Mouse (Mus musculus) left cerebral cortex, adult 2 months (tissue): ENCODE measurements at regions not wholly inside any gene's neighbourhood (a gene's known extent, or its start where the extent isn't known, plus 50 kb on each side); places are given as distances from the start of the nearest gene placed in this dataset.

ENCODE experiments used
- DNase-seq, 2 experiments: peaks; one replicate each; pipeline ENCODE4 v3.0.0; 2021 to 2022; ENCODE audit warnings: low spot score in 2 of 2, mixed read lengths in 1 of 2; ENCODE audit errors: extremely low spot score in 1 of 2
- H3K27ac ChIP-seq: fragments of 200-600 bp; 2 replicates; pipeline ENCODE4 v1.8.1; 2022
- H3K4me3 ChIP-seq: fragments of 200-600 bp; 2 replicates; pipeline ENCODE4 v1.8.1; 2022
- CTCF ChIP-seq: fragments of 200-600 bp; IDR thresholded peaks from 2 replicates; pipeline ENCODE4 v1.8.1; 2022; ENCODE audit warnings: antibody characterized with exemption, mild to moderate bottlenecking, moderate library complexity
- intact Hi-C: fragments of 180-260 bp; cut with DNase I; formaldehyde crosslinking; loops from one replicate; pipeline ENCODE4 v1.15.1; 2025

DNA sequence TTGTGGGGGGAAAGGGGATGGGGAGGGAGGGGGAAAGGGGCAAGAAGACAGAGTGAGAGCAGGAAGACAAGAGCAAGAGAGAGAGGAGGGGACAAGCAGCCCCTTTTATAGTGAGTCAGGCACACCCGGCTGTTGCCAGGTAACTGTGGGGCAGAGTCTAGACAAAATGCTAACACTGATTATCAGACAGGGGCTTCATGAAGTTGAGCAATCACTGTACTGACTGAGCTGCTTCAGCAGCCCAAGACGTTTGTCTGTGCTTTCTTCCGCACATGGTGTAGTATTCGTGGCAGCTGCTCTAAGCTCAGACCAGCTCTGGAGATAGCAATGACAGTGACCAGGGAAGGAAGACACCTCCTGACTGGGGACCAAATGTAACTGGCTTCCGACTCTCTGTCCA, 385.2 kb downstream of the Matn1 start:
- no peak overlapping the region for H3K27ac ChIP-seq
- no peak for DNase-seq
- intact Hi-C loops: no loop called here
- H3K4me3 ChIP-seq: no peak overlapping the region
- TF ChIP-seq CTCF: no peak

DNA sequence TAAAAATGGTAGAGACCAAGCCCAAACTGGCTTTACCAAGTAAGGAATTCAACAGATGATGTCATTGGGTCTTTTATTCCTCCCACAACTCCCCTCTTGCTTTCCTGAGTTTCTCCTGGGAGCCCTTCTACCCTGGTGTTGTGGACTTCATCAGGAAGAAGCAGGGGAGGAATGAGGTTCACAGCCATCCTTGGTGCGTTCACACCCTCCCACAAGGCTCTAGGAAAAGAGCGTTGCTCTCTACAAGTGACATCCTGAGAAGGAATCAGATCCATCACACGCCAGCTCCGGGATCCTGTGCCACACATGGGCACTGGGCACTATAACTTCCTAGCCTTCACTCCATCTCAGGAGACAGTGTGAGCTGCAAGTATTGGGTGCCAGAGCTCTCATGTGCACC, 387.5 kb downstream of the Matn1 start:
- DNase-seq: no peak
- Histone ChIP-seq H3K4me3 (no peak overlapping the region), H3K27ac (no peak overlapping the region)
- TF ChIP-seq CTCF: no peak
- intact Hi-C loops: no loop called here

DNA sequence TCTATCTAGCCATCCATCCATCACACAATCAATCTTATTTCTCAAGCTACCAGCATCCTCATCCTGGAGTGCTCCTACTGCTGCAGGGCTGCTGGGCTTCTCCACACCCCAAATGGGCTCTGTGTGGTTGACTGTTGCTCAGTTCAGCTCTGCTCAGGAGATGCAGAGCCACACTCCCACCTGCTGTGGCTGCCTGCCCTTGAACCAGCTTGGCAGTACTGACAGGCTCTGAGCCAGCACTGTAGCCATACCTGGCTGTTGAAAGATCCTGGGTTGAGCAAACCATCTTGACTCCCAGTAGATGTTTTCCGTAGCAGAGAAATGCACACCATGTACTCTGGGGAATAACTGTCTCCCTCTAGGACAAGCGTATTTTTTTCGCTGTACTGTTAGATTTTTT, 392.6 kb downstream of the Matn1 start:
- no peak for DNase-seq
- intact Hi-C loops: no loop called here
- Histone ChIP-seq H3K27ac (no peak overlapping the region), H3K4me3 (no peak overlapping the region)
- no peak for TF ChIP-seq CTCF

DNA sequence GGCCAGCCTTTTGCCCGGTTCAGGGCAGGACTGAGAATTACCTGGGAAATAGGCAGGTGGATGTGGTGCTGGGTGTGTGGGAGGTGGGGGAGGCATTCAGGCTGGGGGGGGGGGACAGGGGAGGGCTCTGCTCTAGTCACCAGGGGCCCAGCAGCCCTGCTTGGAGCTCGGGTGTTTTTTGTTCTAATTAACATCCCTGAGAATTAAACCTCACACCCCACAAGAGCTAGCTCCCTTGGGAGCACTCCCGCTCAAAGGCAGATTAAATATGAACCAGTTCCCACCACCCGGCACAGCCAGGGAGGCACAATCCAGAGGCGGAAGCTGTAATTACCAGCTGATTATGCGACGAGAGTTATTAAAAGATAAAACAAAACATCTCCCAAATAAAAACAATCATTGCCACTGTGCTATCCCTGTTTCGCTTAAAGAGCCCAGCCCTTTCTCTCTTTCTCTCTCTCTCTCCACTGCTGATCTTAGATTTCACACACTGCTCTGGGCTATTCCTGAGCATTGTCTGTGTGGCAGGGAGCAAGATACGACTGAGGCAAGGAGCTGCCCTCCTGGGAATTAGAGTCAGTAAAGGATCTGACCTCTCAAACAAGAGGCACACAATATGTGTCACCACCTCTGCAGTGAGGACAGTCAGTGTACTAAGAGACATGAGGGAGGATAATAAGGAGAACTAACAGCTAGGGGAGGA, 397.0 kb downstream of the Matn1 start:
- TF ChIP-seq CTCF: no peak
- DNase-seq: no peak
- intact Hi-C loops: no loop called here
- no peak overlapping the region for H3K4me3 ChIP-seq
- no peak overlapping the region for H3K27ac ChIP-seq

DNA sequence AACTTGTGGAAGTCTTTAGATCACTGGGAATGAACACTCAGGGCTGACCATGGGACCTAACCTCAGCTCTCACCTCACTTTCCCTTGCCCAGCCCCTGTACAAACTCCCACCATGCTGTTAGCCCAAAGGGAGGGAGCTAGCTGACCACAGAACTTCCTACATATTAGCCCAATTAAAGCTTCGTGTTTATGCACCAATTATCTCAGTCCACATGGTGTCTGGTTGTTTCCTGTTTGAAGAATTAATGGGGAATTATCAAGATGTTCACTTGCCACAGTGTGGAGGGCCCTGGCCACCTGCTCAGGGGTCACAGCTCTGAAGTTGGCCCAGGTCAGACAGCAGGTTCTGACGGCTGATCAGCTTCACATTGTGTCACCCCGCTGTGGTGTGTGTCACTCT, 402.5 kb downstream of the Matn1 start:
- H3K4me3 ChIP-seq: no peak overlapping the region
- no peak overlapping the region for H3K27ac ChIP-seq
- intact Hi-C loops: no loop called here
- no peak for TF ChIP-seq CTCF
- DNase-seq: no peak

DNA sequence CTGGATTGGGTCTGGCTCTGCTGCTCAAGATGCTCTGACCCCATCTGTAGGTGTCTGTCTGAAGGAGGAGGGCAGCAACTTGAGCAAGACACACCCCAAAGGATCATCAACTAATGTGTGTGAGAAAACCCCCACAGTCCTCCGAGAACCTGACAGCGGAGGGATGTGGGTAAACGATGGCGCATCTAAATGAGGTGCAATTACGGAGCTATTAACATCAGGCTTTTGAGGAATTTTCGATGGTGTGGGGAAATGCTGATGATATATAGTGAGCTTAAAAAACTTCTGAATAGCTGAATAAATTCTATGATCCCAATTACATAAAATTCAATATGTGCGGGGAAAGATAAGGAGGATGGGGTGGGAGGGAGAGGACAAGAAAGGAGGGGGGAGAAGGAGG, 406.1 kb downstream of the Matn1 start:
- no peak for DNase-seq
- Histone ChIP-seq H3K4me3 (no peak overlapping the region), H3K27ac (no peak overlapping the region)
- no peak for TF ChIP-seq CTCF
- intact Hi-C loops: no loop called here

DNA sequence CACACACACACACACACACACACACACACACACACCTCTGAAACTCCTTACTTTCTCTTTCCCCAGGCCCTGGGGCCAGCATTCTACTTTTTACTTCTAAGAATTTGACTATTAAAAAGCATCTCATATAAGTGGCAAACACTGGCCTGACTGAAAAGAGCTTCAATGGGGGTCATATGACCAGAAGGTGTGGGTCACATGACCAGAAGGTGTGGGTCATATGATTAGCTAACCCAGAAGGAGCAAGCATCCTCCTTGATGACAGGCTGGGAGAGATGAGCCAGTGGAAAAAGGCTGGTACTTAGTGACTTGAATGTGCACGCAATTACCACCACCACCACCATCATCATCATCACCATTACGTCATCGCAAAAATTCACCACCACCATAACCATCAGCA, 410.7 kb downstream of the Matn1 start:
- TF ChIP-seq CTCF: no peak
- Histone ChIP-seq H3K27ac (no peak overlapping the region), H3K4me3 (no peak overlapping the region)
- intact Hi-C loops: no loop called here
- DNase-seq: no peak

DNA sequence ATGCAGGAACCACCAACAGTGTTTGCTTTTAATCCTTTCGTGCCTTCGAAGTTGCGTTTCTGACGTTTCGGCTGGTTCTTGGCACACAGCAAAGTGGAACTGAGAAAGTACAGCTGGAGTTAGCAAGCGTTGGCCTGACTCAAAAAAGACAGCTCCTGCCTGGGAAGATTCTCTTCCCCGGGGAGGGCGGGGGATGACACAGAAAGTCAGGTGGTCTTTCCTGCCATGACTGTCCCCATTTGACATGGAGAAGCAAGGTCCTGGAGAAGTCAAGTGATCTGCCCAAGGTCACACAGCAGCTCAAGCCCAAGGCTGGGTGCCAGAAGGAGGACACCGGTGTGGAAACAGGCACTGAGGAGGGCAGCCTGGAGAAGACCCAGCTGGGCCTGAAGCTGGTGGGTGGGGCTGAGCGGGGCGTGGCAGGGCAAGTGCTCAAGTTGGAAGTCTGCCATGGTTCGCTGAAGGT, 411.4 kb downstream of the Matn1 start:
- DNase-seq: peak; percentile 31 to 46
- Histone ChIP-seq H3K27ac (peak overlapping the region; percentile 44; the same call in 1 of the 2 replicates), H3K4me3 (no peak overlapping the region)
- intact Hi-C loops: no loop called here
- TF ChIP-seq CTCF: no peak

DNA sequence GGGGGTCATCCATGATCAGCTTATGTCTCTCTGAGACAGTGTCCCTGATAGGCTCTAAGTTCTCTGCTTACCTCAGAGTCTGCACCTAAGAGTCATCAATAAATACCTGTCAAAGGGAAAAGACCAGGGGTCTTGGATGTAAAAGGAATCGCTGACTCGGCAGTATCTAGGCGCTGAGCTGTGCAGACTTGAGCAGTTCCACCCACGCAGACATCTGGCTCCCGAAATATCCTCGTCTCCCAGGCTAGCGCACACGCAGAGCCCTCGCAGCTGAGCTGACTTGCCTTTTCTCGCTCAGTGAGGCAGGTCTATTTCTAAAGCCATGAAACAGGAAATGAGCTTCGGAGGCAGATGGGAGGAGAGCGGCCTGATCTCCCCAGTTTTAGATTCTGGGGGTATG, 412.1 kb downstream of the Matn1 start:
- DNase-seq: peak; percentile 61 to 71

DNA sequence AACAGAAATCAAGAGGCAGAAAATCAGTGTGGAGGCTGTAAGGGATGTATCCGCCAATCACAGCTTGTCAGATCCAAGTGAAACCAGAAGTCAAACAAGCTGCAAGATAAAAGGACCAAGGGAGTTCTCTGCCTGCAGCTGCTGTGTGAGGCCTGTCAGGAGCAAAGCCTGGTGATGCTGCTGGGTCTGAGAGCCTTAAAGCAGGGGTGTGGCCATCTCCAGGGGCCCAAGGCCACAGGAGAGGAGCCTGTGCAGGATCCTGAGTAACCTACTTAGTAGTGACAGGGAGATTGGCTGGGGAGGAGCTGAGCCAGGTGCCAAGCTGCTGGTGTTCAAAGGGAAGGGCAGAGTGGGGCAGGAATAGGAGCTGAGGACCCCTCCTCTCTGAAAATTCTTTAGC, 418.8 kb downstream of the Matn1 start:
- H3K4me3 ChIP-seq: no peak overlapping the region
- TF ChIP-seq CTCF: no peak
- no peak overlapping the region for H3K27ac ChIP-seq
- DNase-seq: no peak
- intact Hi-C loops: loop anchor here (5.0 to 10.0 kb wide), 2 partner anchors 91 to 398 kb away; no protein-coding TSS in a partner anchor

More for the DNA sequence above, 412.1 kb downstream of the Matn1 start:
- Histone ChIP-seq H3K4me3 (no peak overlapping the region), H3K27ac (peak overlapping the region; percentile 44; the same call in 1 of the 2 replicates)
- TF ChIP-seq CTCF: no peak
- intact Hi-C loops: no loop called here

DNA sequence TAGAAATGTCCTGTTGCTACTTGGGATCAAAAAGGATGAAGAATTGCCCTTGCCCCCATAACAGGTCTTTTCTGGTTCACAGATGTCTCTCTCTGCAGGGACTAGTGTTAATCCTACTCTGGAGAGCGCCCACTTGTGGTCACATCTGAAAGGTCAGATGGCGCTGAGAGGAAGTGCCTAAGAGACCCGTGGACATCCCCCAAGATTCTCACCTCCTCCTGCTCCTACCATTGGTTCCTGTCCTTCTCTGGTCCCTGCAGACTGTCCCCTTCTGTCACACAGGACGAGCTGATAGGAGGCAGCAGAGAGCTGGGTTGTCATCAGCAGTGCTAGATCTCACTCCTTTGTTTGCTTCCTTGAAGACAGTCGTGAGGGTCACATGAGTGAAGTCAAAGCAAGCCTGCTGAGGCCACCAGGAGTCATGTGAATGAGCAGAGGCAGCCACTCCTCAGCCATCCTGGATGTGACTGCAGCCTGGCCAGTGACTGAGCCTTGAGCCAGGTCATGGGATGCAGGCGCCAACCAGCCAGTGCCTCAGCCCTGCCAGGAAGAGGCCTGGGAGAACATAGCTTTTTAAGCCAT, 420.6 kb downstream of the Matn1 start:
- intact Hi-C loops: loop anchor here (5.0 to 10.0 kb wide), 3 partner anchors 92 to 400 kb away; no protein-coding TSS in a partner anchor
- no peak overlapping the region for H3K27ac ChIP-seq
- DNase-seq: no peak
- TF ChIP-seq CTCF: peak; percentile 60
- no peak overlapping the region for H3K4me3 ChIP-seq

DNA sequence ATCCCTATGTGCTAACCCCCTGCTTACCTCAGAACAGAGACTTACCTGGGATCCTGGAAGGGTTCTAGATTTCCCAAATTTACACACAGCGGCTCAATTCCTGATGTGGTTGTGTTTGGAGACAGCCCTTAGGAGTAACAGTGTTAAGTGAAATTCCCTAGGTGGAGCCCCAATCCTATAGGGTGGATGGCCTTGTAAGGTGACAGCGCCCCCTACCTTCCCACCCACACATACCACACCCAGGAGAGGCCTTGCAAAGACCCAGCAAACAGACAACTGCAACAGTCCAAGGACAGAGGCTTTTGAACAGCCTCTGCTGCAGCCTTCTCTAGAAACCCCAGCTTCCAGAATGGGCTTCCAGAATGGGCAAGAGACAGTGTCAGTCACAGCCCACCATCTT, 421.8 kb downstream of the Matn1 start:
- DNase-seq: no peak
- intact Hi-C loops: loop anchor here (5.0 to 10.0 kb wide), 2 partner anchors 114 to 401 kb away; no protein-coding TSS in a partner anchor
- Histone ChIP-seq H3K27ac (no peak overlapping the region), H3K4me3 (no peak overlapping the region)
- TF ChIP-seq CTCF: no peak; the same call in 1 of the 2 replicates
